Mouse (Mus musculus): ENCODE measurements around the gene Krt20. TPM values are rescaled to one million over a fixed set of nuclear protein-coding genes. Genes with fewer than 3 reads are reported as not detected.

The Krt20 gene
- polyA plus RNA-seq, 1 experiment from 2014 or later = 0.34 TPM

DNA sequence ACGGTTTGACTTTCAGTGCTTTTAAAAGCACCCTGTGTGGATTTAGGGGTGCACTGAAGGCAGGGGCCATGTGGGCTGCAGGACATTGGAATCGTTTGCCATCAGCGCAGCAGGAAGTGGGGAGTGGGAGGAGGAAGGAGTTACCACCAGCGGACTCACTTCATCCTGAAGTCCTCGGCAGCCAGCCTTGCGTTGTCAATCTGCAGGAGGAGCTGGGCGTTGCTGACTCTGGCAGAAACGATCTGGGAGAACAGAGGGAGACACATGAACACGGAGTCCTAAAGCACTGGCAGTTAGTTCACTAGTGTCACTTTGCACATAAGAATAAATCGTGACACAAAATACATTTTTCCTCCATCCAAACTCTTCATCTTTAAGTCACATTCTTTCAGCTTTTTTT is 17.4 kb downstream of the Krt20 start:
- WGBS = 66% methylated on average over 10 of the region's 10 CpGs
- no peak for ATAC-seq
- Histone ChIP-seq H3K4me1 (ENCODE audit: control insufficient read depth, insufficient read depth, low read length) (no peaks in the 10 kb centered on the region), H3K27ac (ENCODE audit: low read length) (no peak overlapping the region), H3K9ac (ENCODE audit: low read depth, low read length) (no peak overlapping the region), H3K4me2 (ENCODE audit: low read length) (no peak overlapping the region), H3K9me3 (replicated peaks; ENCODE audit: control insufficient read depth, low read length, poor library complexity, severe bottlenecking) (no peaks in the 10 kb centered on the region), H3K4me3 (ENCODE audit: low read depth, low read length) (no peak overlapping the region), H3K36me3 (ENCODE audit: control insufficient read depth, insufficient read depth, low read length) (no peaks in the 10 kb centered on the region), H3K27me3 (ENCODE audit: control insufficient read depth, insufficient read depth, low read depth, low read length) (no peaks in the 10 kb centered on the region)

DNA sequence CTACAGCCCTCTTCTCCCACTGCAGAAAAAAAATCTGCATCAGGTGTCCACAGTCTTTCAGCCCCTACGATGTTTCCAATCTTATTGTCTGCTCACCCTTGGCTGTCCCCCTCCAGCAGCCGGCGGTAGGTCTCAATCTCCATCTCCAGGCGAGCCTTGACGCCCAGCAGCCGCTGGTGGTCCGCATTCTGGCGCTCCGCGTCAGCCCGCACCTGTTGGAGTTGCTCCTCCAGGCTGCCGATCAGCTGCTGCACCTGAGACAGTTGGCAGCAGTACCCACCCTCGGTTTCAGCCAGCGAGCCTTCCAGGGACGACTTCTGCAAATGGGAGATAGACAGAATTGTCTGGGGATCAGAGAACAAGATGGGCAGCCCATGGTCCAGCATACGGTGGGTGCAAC is 20.1 kb downstream of the Krt20 start:
- no peak overlapping the region for H3K9ac ChIP-seq (ENCODE audit: low read depth, low read length)
- no peaks in the 10 kb centered on the region for H3K36me3 ChIP-seq (ENCODE audit: control insufficient read depth, insufficient read depth, low read length)
- ATAC-seq = no peak
- H3K4me1 ChIP-seq (ENCODE audit: control insufficient read depth, insufficient read depth, low read length) = no peaks in the 10 kb centered on the region
- no peak overlapping the region for H3K4me3 ChIP-seq (ENCODE audit: low read depth, low read length)
- 68% methylated on average over 16 of the region's 16 CpGs for WGBS
- H3K27me3 ChIP-seq (ENCODE audit: control insufficient read depth, insufficient read depth, low read depth, low read length) = no peaks in the 10 kb centered on the region
- no peak overlapping the region for H3K4me2 ChIP-seq (ENCODE audit: low read length)
- H3K27ac ChIP-seq (ENCODE audit: low read length) = no peak overlapping the region
- no peaks in the 10 kb centered on the region for H3K9me3 ChIP-seq (replicated peaks; ENCODE audit: control insufficient read depth, low read length, poor library complexity, severe bottlenecking)

DNA sequence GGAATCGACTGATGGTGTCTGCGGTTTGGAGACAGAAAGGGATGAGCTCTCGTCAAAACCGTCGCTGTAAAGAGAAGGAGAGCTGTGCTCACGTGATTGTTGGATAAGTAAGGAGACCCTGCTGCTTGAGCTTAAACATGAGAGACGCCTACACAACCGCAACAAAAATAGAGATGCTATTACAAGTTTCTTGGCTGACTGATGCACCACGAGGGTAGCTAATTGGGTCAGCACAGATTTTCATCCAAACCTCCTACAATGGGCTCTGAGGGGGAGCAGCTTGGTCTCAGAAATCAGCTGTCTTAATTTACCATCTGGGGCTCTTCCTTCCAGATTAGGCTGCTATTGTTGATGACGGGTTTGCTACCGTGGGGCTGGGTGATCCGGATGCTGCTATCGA is 21.0 kb downstream of the Krt20 start:
- no peak for ATAC-seq
- whole genome bisulfite sequencing = 78% methylated on average over 13 of the region's 13 CpGs

GRCm38 (mm10) chr11:99414463-99415147 is 23.3 kb downstream of the Krt20 start:
- Histone ChIP-seq H3K4me1 (ENCODE audit: control insufficient read depth, insufficient read depth, low read length) (no peaks in the 10 kb centered on the region), H3K9me3 (replicated peaks; ENCODE audit: control insufficient read depth, low read length, poor library complexity, severe bottlenecking) (no peaks in the 10 kb centered on the region), H3K27me3 (ENCODE audit: control insufficient read depth, insufficient read depth, low read depth, low read length) (no peaks in the 10 kb centered on the region), H3K4me2 (ENCODE audit: low read length) (no peak overlapping the region), H3K4me3 (ENCODE audit: low read depth, low read length) (no peak overlapping the region), H3K36me3 (ENCODE audit: control insufficient read depth, insufficient read depth, low read length) (no peaks in the 10 kb centered on the region), H3K27ac (ENCODE audit: low read length) (no peak overlapping the region), H3K9ac (ENCODE audit: low read depth, low read length) (no peak overlapping the region)
- ATAC-seq = no peak
- 90% methylated on average over 13 of the region's 13 CpGs for WGBS

More for the DNA sequence above, 21.0 kb downstream of the Krt20 start:
- Histone ChIP-seq H3K27me3 (ENCODE audit: control insufficient read depth, insufficient read depth, low read depth, low read length) (no peaks in the 10 kb centered on the region), H3K4me1 (ENCODE audit: control insufficient read depth, insufficient read depth, low read length) (no peaks in the 10 kb centered on the region), H3K4me3 (ENCODE audit: low read depth, low read length) (no peak overlapping the region), H3K27ac (ENCODE audit: low read length) (no peak overlapping the region), H3K9me3 (replicated peaks; ENCODE audit: control insufficient read depth, low read length, poor library complexity, severe bottlenecking) (no peaks in the 10 kb centered on the region), H3K9ac (ENCODE audit: low read depth, low read length) (no peak overlapping the region), H3K4me2 (ENCODE audit: low read length) (no peak overlapping the region), H3K36me3 (ENCODE audit: control insufficient read depth, insufficient read depth, low read length) (no peaks in the 10 kb centered on the region)

DNA sequence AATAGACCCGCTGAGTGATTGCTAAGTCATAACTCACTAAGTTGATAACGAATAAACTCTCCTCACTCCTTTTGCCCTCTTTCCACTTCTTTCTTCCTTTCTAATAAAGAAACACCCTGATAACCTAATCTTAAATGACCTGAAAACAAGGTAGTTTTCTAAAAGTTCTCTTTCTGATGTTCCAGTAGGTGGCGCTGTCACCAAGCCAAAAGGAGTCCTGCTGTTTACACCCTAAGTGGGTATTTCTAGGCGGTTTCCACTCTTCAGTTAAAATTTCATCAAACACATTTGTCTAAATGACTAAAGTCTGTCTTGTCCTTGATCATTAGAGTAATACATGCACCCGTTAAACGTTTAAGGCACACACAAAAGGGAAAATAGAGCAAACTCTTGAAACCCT is 24.7 kb downstream of the Krt20 start:
- H3K27me3 ChIP-seq (ENCODE audit: control insufficient read depth, insufficient read depth, low read depth, low read length) = no peaks in the 10 kb centered on the region
- H3K4me3 ChIP-seq (ENCODE audit: low read depth, low read length) = no peak overlapping the region
- WGBS = 22% methylated on average over 6 of the region's 6 CpGs
- ATAC-seq = no peak
- no peaks in the 10 kb centered on the region for H3K36me3 ChIP-seq (ENCODE audit: control insufficient read depth, insufficient read depth, low read length)
- no peak overlapping the region for H3K9ac ChIP-seq (ENCODE audit: low read depth, low read length)
- no peak overlapping the region for H3K4me2 ChIP-seq (ENCODE audit: low read length)
- H3K9me3 ChIP-seq (replicated peaks; ENCODE audit: control insufficient read depth, low read length, poor library complexity, severe bottlenecking) = no peaks in the 10 kb centered on the region
- H3K27ac ChIP-seq (ENCODE audit: low read length) = no peak overlapping the region
- no peaks in the 10 kb centered on the region for H3K4me1 ChIP-seq (ENCODE audit: control insufficient read depth, insufficient read depth, low read length)

DNA sequence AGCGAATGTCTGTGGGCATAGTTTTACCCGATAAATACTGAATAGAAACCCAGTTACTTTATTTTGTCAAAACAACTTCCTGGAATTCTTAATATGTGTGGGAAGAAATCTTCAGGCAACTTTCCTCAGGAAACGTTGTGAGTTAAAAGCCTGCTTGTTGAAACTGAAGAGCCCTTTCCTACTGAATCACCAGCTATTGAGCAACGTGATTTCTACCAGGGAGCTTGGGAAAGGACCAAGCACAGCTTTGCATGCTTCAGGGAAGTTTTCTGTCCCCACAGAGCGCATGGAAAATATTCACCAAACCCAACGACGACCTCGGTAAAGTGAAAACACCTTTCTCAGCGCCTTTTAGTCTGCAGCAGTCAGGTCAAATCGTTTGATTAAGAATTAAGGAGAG is 31.8 kb downstream of the Krt20 start:
- 74% methylated on average over 10 of the region's 10 CpGs for WGBS

GRCm38 (mm10) chr11:99399956-99400549 is 37.9 kb downstream of the Krt20 start:
- Histone ChIP-seq H3K9ac (ENCODE audit: low read depth, low read length) (no peak overlapping the region), H3K36me3 (ENCODE audit: control insufficient read depth, insufficient read depth, low read length) (no peaks in the 10 kb centered on the region), H3K4me2 (ENCODE audit: low read length) (no peak overlapping the region), H3K4me3 (ENCODE audit: low read depth, low read length) (no peak overlapping the region), H3K9me3 (replicated peaks; ENCODE audit: control insufficient read depth, low read length, poor library complexity, severe bottlenecking) (no peaks in the 10 kb centered on the region), H3K4me1 (ENCODE audit: control insufficient read depth, insufficient read depth, low read length) (no peaks in the 10 kb centered on the region), H3K27ac (ENCODE audit: low read length) (no peak overlapping the region), H3K27me3 (ENCODE audit: control insufficient read depth, insufficient read depth, low read depth, low read length) (no peaks in the 10 kb centered on the region; the same call in 1 of the 2 replicates)
- ATAC-seq = no peak
- 90% methylated on average over 13 of the region's 13 CpGs for WGBS

More for the DNA sequence above, 31.8 kb downstream of the Krt20 start:
- no peaks in the 10 kb centered on the region; the same call in 1 of the 2 replicates for H3K27me3 ChIP-seq (ENCODE audit: control insufficient read depth, insufficient read depth, low read depth, low read length)
- no peaks in the 10 kb centered on the region for H3K9me3 ChIP-seq (replicated peaks; ENCODE audit: control insufficient read depth, low read length, poor library complexity, severe bottlenecking)
- no peak overlapping the region for H3K9ac ChIP-seq (ENCODE audit: low read depth, low read length)
- no peak overlapping the region for H3K4me2 ChIP-seq (ENCODE audit: low read length)
- no peaks in the 10 kb centered on the region for H3K36me3 ChIP-seq (ENCODE audit: control insufficient read depth, insufficient read depth, low read length)
- no peak overlapping the region for H3K4me3 ChIP-seq (ENCODE audit: low read depth, low read length)
- no peak for ATAC-seq
- H3K4me1 ChIP-seq (ENCODE audit: control insufficient read depth, insufficient read depth, low read length) = no peaks in the 10 kb centered on the region
- H3K27ac ChIP-seq (ENCODE audit: low read length) = no peak overlapping the region

GRCm38 (mm10) chr11:99398832-99399231 is 39.1 kb downstream of the Krt20 start:
- WGBS = 47% methylated on average over 8 of the region's 8 CpGs
- H3K4me1 ChIP-seq (ENCODE audit: control insufficient read depth, insufficient read depth, low read length) = no peaks in the 10 kb centered on the region
- H3K9me3 ChIP-seq (replicated peaks; ENCODE audit: control insufficient read depth, low read length, poor library complexity, severe bottlenecking) = no peaks in the 10 kb centered on the region
- H3K4me3 ChIP-seq (ENCODE audit: low read depth, low read length) = no peak overlapping the region
- H3K36me3 ChIP-seq (ENCODE audit: control insufficient read depth, insufficient read depth, low read length) = no peaks in the 10 kb centered on the region
- no peak overlapping the region for H3K9ac ChIP-seq (ENCODE audit: low read depth, low read length)
- no peak overlapping the region for H3K4me2 ChIP-seq (ENCODE audit: low read length)
- no peak overlapping the region for H3K27ac ChIP-seq (ENCODE audit: low read length)
- ATAC-seq = no peak
- no peaks in the 10 kb centered on the region; the same call in 1 of the 2 replicates for H3K27me3 ChIP-seq (ENCODE audit: control insufficient read depth, insufficient read depth, low read depth, low read length)

DNA sequence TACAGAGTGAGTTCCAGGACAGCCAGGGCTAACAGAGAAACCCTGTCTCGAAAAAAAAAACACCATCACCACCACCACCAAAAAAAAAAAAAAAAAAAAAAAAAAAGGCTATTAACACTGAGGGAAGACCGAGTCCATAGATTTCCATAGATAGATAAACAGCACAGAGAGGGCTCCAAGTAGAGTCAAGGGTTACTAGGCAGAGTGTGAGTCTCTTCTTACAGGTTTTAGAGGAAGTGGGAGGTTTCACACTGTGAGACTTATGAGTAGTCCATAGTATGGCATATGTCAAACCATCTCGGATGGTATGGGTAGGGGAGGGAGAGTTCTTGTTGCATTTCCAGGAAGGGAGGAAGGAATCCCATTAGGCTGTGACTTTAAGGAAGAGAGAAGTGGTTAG is 39.9 kb downstream of the Krt20 start:
- 87% methylated on average over 3 of the region's 3 CpGs for WGBS

More for the DNA sequence above, 39.9 kb downstream of the Krt20 start:
- Histone ChIP-seq H3K4me2 (ENCODE audit: low read length) (no peak overlapping the region), H3K4me3 (ENCODE audit: low read depth, low read length) (no peak overlapping the region), H3K27ac (ENCODE audit: low read length) (no peak overlapping the region), H3K9me3 (replicated peaks; ENCODE audit: control insufficient read depth, low read length, poor library complexity, severe bottlenecking) (no peaks in the 10 kb centered on the region), H3K36me3 (ENCODE audit: control insufficient read depth, insufficient read depth, low read length) (no peaks in the 10 kb centered on the region), H3K27me3 (ENCODE audit: control insufficient read depth, insufficient read depth, low read depth, low read length) (no peaks in the 10 kb centered on the region; the same call in 1 of the 2 replicates), H3K9ac (ENCODE audit: low read depth, low read length) (no peak overlapping the region), H3K4me1 (ENCODE audit: control insufficient read depth, insufficient read depth, low read length) (no peaks in the 10 kb centered on the region)
- ATAC-seq = no peak
